Mouse (Mus musculus): ENCODE data around the gene Cdh6.

GRCm38 (mm10) chr15:13030641-13031040, 142.8 kb downstream of the Cdh6 start:
- no peak for TF ChIP-seq CTCF (IDR thresholded peaks at IDR 0.05; ENCODE audit: low read depth)
- no peak for TF ChIP-seq EP300 (optimal IDR thresholded peaks at IDR 0.05)

Measured in stomach, postnatal 0 days (tissue).